Mouse (Mus musculus) C3H10T1/2 (cell line): ENCODE data around the gene E2f7. TPM values are rescaled to one million over a fixed set of nuclear protein-coding genes. Genes with fewer than 3 reads are reported as not detected.

Experiments used
- polyA plus RNA-seq, 2 experiments: library from polyadenylated mRNA; unstranded; fragments of >200 nt; fragmentation: generic; extraction: Trizol; gene quantifications; one replicate each; pipeline ENCODE4 v1.2.1; 2012; ENCODE audit warnings: missing spikeins in 2 of 2

E2f7 gene
- 1 to 10 TPM; 2.3 to 2.6 TPM for polyA plus RNA-seq

GRCm38 (mm10) chr10:110744686-110745639 lies at the start of gene E2f7:
Gene E2f7 (plus strand): TSS chr10:110745439.

Other genes with a start within 250 kb of the E2f7 start
- gene Csrp2, start 174.3 kb downstream of the E2f7 start, polyA plus RNA-seq = 1,000 to 10,000 TPM in 1 of 2 experiments, 100 to 1,000 TPM in 1; 501 to 1,125 TPM